Mouse (Mus musculus) kidney, postnatal 10 days (tissue): Measurements from ENCODE around the gene Tent4a.
A peak's percentile ranks its signal among the peaks of the same experiment; 100 is the strongest.

Source experiments
- DNase-seq: peaks from one replicate; pipeline ENCODE4 v3.0.0; 2021; ENCODE audit warnings: mixed read lengths

The Tent4a gene

GRCm38 (mm10) chr13:69545019-69545418 lies 10.6 kb upstream of the Tent4a start:
- DNase-seq: peak; percentile 74

DNA sequence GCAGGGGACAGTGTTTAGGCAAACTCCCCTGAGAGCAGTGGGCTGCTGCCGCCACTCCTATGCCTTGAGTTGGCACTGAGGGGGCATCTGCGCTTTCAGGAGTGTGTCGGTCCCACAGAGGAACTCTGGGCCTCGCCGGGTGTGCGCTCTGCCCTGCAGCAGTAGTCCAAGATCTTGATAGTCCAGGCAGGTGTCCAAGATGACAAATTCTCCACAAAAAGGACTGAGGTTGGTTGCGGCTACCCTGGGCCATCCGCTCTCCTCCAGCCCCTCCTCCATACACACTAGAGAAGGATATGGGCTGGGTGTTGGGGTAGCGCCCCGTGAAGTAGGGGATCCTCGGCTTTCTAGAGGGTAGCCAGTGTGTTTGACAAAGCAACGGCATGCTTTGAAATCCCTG lies 9.2 kb upstream of the Tent4a start:
- no peak for DNase-seq

- DNase-seq: no peak
These were observed 8.3 kb upstream of the Tent4a start for GRCm38 (mm10) chr13:69542571-69543352.

GRCm38 (mm10) chr13:69541776-69542175 lies 7.4 kb upstream of the Tent4a start:
- peak; percentile 39 for DNase-seq

- DNase-seq: no peak
These were observed 6.8 kb upstream of the Tent4a start for GRCm38 (mm10) chr13:69541209-69541608.

- peak; percentile 32 for DNase-seq
These were observed 3.9 kb upstream of the Tent4a start for GRCm38 (mm10) chr13:69538327-69538726.

DNA sequence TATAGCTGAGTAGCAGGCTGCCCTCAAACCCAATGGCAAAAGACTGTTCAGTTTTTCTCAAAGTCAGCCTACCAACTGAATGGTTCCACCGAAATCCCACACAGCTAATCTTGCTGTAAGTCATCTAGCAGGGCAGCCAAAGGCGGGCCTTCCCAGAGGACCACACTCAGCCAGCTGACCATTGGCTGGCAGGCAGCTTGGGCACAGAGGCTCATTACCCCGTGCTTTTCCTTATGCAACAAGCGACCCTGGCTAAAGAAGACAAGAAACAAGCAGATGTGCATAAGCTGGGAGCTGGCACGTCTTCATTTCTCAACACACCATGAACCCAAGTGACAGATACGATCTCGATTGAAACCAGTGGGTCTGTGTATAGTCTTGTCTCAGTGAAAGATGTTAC lies 2.9 kb upstream of the Tent4a start:
- peak; percentile 14 for DNase-seq

GRCm38 (mm10) chr13:69536021-69536420 lies 1.6 kb upstream of the Tent4a start:
- no peak for DNase-seq

- DNase-seq: peak; percentile 100
These were observed 486 bp upstream of the Tent4a start for GRCm38 (mm10) chr13:69534654-69535551.

GRCm38 (mm10) chr13:69533405-69534333 lies 748 bp downstream of the Tent4a start, which contains the start of gene Nsun2:
TSS of gene Nsun2 (plus strand) at chr13:69533746.
- peak; percentile 76 for DNase-seq

- no peak for DNase-seq
These were observed 1.5 kb downstream of the Tent4a start for GRCm38 (mm10) chr13:69532893-69533404.

DNA sequence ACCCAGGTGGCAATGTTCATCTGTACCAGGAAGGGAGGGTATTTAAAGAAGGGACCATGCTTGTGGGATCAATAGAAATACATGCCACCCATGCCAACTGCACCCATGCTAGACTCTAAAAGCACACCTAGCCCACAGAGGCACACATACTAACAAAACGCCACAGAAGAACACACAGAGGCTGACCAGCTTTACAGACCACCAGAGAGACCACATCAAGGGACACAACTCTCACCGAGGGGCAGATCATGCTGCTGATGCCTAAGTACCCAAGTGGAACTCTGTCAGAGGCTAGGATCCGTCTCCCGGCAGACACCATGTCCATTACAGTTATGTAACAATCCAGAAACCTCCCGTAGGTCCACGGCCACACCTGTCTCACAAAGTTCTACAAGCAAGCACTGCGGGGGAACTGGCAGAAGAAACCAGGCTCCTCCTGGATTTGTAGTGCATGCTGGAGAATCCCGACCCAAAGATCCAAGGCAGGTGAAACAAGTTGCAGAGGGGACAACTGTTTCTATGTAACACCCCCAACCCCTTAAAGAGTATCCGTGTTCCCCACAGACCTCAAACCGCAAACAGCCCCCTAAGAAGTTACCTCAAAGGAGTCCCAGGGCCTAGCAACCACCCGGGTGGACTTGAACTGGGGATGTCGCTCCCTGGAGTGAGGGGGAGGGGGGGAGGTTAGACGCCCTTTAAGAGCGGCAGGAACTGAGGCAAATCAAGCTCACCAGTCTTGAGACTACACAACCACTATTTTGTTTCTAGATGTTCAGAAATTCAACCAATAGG lies 2.1 kb downstream of the Tent4a start:
- no peak for DNase-seq

DNA sequence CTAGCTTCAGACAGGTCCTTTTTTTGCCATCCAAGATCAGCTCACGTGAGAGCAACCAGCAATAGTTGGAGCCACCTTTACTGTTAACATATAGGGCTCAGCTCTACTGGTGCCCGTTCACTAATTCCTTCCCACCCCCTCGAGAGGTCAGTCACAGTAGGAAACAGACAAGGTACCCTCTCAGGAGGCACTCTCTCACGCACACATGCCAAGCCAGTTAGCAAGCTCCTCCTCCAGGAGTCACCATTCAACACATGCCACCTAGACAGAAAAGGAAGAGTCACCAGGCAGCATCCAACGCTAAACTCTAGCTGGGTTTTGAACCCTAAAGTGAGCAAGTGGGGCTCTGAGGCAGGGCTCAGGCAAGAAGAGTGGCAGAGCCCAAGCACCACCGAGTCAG lies 3.0 kb downstream of the Tent4a start:
- no peak for DNase-seq

DNA sequence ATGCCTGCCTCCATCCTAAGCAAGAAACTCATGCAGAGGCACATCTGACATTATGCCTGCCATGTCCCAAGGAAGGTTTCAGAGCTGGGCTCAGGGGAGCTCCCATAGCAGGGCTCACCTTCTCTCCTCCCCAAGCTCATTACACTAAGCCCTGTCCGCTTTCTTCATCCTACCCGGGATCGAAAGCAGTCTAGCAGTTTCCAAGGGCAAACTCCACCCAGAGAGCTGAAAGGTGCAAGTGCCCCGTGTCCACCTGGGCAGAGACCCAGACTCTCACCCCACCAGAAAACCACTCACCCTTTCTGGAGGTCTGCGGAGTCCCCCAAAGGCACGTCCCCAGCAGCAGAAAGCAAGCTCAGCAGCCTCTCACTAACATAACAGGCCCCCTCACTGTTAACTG lies 3.5 kb downstream of the Tent4a start:
- no peak for DNase-seq

DNA sequence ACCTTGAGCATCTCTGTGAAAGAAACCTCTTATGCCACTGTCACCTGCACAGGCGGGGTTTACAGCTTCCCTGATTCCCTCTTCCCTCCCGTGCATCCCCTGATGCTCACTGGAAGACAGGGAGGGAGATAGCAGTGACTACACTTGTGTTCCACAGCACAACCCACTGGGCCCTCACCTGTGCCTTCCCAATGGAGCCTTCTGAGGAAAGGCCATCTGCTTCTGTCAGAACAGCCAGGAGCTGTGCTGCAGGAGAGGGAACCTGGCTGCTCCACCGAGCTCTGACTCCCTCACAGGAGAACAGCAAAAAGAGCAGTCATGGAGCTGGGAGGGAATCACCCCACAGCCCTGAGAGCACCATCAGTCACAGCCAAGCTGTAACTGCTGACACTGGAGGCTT lies 4.3 kb downstream of the Tent4a start:
- no peak for DNase-seq

GRCm38 (mm10) chr13:69528531-69528930 lies 5.9 kb downstream of the Tent4a start:
- DNase-seq: no peak

GRCm38 (mm10) chr13:69525867-69526266 lies 8.6 kb downstream of the Tent4a start:
- peak; percentile 72 for DNase-seq

DNA sequence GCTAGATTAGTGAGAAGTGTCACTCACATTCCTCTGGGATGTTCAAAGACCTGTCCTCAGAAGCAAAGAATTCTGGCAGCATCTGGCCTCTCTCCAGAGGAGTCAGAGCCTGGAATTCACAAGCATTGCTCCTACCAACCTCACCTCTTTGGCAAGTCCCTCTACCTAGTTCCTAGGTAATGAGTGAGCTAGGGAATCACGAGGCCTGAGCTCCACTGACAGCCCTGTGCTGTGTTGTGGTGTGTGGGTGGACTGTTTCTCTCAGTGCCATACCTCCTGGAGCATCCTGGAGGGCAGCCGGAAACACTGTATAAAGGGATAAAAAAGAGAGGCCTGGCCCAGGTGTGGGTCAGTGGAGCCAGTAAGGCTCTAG lies 10.3 kb downstream of the Tent4a start:
- no peak for DNase-seq

DNA sequence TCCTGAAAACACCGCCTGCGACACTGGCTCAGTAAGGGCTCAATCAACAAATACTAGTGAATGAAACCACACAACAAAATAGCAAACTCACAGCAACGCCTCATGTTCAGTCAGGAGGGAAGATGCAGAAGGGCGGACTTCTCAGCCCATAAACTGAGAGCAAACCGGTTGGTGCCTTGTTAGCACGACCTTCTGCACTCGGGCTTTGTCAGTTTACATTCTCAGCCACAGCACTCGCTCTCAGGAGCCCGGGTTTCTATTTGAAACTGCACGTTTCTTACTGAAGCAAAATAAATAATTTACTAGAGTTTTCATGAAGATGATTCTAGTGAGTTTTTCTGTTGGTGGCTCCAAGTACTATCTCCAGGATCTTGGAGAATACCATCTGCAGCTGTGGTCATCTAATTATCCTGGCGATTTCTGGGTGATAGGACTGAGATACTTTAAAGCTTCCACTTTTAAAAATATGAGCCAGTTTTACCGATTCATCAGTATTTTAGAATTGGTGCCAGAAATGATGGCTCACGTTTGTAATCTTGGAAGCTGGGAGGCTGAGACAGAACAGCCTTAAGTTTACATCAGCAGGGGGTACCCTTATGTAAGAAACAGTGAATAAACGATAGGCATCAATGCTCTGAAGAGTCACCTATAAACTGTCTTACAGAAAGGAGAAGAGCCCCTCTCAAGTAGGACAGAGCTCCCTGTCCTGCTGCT lies 10.8 kb downstream of the Tent4a start:
- no peak for DNase-seq

GRCm38 (mm10) chr13:69522161-69522791 lies 12.1 kb downstream of the Tent4a start:
- no peak for DNase-seq

- DNase-seq: no peak
These were observed 15.3 kb downstream of the Tent4a start for GRCm38 (mm10) chr13:69519137-69519536.
